Mouse (Mus musculus): Measurements from ENCODE around the gene Abcd3. TPM values are rescaled to one million over a fixed set of nuclear protein-coding genes. Genes with fewer than 3 reads are reported as not detected.
A peak's percentile ranks its signal among the peaks of the same experiment; 100 is the strongest.
"Not testable (repeated sequence)": the region's sequence is repeated elsewhere in the genome, so short reads cannot be mapped to it uniquely, and the experiment has no call there.

The Abcd3 gene
- total RNA-seq, 4 experiments from 2014 or later = 47.5 to 52.6 (median 50.6) TPM

- DNase-seq (ENCODE audit: low spot score in 2 of 2) = no peak
These were observed 3.8 kb upstream of the Abcd3 start for GRCm38 (mm10) chr3:121818736-121819396.

- DNase-seq (ENCODE audit: low spot score in 2 of 2) = no peak
These were observed 590 bp upstream of the Abcd3 start for GRCm38 (mm10) chr3:121815549-121816235.

DNA sequence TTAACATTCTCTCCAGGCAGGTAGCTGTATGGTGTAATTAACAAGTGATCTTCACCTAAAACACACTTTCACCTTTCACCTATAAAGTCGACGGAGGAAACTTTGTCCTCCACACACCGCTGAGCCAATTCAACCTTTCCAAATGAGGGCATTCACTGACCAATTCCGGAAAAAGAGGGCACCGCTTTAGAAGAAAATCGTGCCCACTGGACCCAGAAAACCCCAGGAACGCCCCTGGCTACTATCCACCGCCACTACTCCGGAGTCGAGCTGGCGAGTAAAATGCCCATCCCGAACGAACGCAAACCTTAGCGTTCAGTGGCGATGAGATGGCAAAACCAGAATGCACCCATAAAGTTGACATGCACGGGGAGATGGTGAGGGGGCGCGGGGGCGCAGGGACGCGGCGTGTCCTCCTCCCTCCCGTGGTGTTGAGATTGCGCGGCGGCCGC is 663 bp downstream of the Abcd3 start:
- DNase-seq (ENCODE audit: low spot score in 2 of 2) = no peak

DNA sequence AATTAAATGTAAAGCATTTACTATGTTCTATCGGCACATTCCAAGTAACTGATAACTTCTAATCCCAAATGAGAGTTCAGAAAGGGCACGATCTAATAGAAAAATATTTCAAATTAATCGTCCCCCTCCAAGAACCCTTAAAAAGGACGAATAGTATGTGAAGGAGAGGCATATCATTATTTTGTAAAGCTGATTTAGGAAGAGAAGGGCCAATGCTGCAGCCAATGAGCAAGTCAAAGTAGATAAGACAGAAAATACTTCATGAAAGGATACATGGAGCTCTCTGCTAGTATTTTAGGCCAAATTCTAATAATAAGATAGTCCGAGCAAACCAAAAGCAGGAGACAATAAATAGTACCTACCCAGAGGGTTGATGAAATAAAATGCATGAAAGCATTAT is 1.3 kb downstream of the Abcd3 start:
- DNase-seq (ENCODE audit: low spot score in 2 of 2) = no peak

DNA sequence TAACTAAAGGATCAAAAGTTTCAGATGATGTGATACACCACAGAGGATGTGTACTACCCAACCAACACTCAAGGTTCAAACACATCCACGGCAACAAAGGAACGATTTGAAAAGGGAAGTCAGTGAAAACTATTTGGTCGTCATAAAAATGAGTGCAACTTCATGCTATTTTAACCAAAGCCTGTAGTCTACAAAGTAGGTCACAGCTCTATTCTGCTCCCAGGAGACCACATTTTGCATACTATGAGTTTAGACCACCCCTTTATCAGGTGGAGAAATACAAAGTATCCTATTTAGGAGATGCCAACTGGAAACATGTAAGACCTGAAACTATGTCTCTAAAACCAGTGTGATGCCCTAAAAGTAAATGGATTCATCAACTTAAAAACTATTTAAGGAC is 6.9 kb downstream of the Abcd3 start:
- no peak for DNase-seq (ENCODE audit: low spot score in 2 of 2)

- DNase-seq (ENCODE audit: low spot score in 2 of 2) = no peak
These were observed 20.9 kb downstream of the Abcd3 start for GRCm38 (mm10) chr3:121794214-121794613.

GRCm38 (mm10) chr3:121792246-121792645 is 22.9 kb downstream of the Abcd3 start:
- no peak for DNase-seq (ENCODE audit: low spot score in 2 of 2)

DNA sequence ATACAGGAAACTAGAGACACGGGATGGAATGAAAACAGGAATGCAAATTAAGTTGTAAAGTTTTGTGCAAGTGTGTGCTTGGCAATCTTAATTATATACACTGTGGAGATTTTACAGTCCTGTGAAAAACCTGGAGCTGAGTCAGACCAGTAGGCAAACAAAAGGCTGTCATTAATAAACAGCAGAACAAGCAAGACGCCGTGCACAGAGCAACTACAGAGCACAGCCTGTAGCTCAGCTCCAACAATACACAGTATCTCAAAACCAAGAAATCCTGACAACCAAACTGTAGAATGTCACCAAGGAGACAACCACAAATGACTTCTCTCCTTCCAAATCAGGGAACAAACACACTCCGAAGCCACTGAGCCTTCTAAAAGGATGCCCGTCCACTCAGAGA is 24.7 kb downstream of the Abcd3 start:
- DNase-seq (ENCODE audit: low spot score in 2 of 2) = no peak

DNA sequence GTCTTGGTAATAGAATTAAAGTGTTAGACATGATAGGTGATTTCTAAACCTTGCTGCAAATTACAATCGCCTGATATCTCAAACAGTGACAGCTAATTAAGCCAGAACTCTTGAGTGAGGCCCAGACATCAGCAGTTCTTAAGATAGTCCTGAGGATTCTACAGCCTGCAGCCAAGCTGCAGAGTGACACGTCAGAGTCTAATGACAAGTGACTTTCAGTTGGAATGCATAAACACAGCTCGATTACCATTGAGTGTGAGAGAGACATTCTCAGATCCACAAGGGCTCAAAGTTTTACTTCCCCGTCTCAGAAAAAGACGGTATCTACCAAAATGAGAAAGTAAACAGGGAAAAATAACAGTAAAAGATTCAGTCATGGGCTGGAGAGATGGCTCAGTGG is 25.3 kb downstream of the Abcd3 start:
- no peak for DNase-seq (ENCODE audit: low spot score in 2 of 2)

DNA sequence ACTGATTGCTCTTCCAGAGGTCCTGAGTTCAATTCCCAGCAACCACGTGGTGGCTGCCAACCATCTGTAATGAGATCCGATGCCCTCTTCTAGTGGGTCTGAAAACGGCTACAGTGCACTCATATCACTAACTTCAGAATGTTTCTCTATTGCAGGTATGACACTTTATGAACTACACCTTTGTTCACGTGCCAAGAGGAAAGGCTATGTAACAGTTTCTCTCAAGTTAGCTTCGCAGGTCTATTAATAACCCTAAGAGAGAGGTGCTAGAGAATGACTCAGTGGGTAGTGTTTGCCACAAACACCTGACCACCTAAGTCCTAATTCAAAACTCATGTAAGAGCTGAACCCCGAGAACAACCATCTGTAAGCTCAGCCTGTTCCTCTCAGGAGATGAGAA is 32.1 kb downstream of the Abcd3 start:
- no peak for DNase-seq (ENCODE audit: low spot score in 2 of 2)

GRCm38 (mm10) chr3:121777943-121778342 is 37.2 kb downstream of the Abcd3 start:
- peak; percentile 45 to 88 for DNase-seq (ENCODE audit: low spot score in 2 of 2)

DNA sequence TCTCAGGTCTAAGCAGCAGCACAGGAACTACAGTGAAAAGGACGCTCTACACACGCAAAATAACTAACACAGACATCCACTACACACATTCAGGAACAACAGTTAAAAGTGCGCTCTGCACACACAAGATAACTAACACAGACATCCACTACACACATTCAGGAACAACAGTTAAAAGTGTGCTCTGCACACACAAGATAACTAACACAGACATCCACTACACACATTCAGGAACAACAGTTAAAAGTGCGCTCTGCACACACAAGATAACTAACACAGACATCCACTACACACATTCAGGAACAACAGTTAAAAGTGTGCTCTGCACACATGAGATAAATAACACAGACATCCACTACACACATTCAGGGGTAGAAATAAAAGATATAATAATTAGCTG is 41.8 kb downstream of the Abcd3 start:
- not testable (repeated sequence) for DNase-seq (ENCODE audit: low spot score in 2 of 2)

- no peak for DNase-seq (ENCODE audit: low spot score in 2 of 2)
These were observed 46.3 kb downstream of the Abcd3 start for GRCm38 (mm10) chr3:121768770-121769169.

GRCm38 (mm10) chr3:121766818-121767217 is 48.3 kb downstream of the Abcd3 start:
- no peak for DNase-seq (ENCODE audit: low spot score in 2 of 2)

DNA sequence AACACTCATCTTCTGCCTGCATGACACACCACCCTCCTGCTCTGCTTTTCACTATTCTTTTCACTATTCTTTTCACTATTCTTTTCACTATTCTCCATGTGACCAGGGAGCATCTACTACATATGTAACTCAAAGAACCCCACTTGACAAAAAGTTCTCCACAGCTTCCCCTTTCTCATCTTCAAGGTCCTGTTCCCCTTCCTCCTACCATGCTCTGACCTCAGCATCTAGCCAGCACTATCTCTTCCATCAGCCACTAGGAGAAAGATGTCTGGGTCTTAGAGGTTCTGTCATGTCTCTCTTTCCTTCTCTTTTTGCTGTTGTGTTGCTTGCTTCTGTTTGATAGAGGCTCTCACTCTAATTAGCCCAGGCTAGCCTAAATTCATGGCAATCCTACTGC is 49.1 kb downstream of the Abcd3 start:
- no peak for DNase-seq (ENCODE audit: low spot score in 2 of 2)

- DNase-seq (ENCODE audit: low spot score in 2 of 2) = no peak
These were observed 52.8 kb downstream of the Abcd3 start for GRCm38 (mm10) chr3:121762056-121762852.

DNA sequence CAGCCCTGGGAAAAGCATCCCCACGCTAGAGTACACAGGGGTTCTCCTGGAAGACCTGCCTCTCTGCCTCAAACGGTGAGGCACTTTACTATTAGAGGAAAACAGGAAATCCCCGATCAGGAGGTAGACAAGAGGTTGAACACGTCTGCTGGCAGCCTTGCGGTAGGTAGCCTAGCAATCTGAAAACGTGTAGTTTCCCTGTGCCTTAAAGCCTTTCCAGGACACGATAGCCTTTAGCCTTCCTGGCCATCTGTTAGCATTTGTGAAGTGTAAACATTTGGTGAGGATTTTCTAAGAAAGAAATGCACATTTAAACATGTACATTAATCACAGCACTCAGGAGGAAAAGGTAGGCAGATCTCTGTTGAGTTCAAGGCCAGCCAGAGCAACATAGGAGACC is 56.7 kb downstream of the Abcd3 start:
- no peak for DNase-seq (ENCODE audit: low spot score in 2 of 2)

- DNase-seq (ENCODE audit: low spot score in 2 of 2) = no peak
These were observed 60.0 kb downstream of the Abcd3 start for GRCm38 (mm10) chr3:121755152-121755551.

- DNase-seq (ENCODE audit: low spot score in 2 of 2) = not testable (repeated sequence)
These were observed 60.6 kb downstream of the Abcd3 start for GRCm38 (mm10) chr3:121754319-121755090.

DNA sequence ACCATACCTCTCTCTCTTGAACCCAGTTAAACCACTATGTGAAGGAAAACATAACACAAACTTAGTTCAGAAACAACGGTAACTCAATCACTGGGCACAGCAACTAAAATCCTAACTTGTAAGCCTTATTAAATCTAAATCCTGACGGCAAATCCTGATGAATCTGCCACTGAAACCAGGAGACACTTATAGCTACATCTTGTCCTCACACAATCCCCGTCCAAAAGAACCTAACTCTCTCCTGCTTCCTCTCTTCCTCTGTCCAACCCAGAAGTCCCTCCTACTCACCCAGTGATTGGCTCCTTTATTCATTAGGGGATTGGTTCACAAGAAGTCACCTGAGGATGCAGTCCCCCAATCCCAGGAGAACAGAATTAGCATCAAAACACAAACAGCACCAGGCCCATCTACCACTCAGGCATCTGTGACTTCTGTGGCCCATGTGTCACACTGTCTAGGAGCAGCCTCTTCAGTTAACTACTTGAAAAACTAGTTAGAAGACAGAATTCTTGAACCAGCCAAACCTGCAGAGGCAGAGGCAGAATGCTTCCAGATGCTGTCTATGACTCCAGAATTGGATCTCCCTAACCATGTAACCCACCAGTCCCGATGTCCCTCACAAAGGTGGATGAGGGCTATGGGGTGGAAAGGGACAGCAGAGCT is 73.8 kb downstream of the Abcd3 start:
- DNase-seq (ENCODE audit: low spot score in 2 of 2) = not testable (repeated sequence)

All from left cerebral cortex, adult 8-10 months (tissue).